Mouse (Mus musculus) ES-Bruce4 (cell line): ENCODE results near the gene Adam15.

Source experiments
- CTCF ChIP-seq: IDR thresholded peaks from one replicate; pipeline ENCODE4 v1.8.1; 2011; ENCODE audit warnings: low read depth, low read length
- EP300 ChIP-seq: IDR thresholded peaks from 2 replicates; pipeline ENCODE4 v1.6.1; 2011; ENCODE audit warnings: low read depth, low read length; ENCODE audit not compliant: insufficient read depth
- POLR2A ChIP-seq: IDR thresholded peaks from one replicate; pipeline ENCODE4 v1.8.1; 2011; ENCODE audit warnings: low read length; ENCODE audit not compliant: insufficient read depth

GRCm38 (mm10) chr3:89387632-89388031 is 37.8 kb upstream of the Adam15 start:
- TF ChIP-seq CTCF, result no peak
- no peak for TF ChIP-seq EP300
- no peak for TF ChIP-seq POLR2A
